Mouse (Mus musculus) neural tube, embryonic 11.5 days (tissue): ENCODE data around the gene Hnf1b. TPM values are rescaled to one million over a fixed set of nuclear protein-coding genes. Genes with fewer than 3 reads are reported as not detected.

Experiments
- ATAC-seq: fragments of 200-750 bp; cut with Nextera tagmentation; 2 replicates; pipeline ENCODE4 v1.8.0; 2017; ENCODE audit warnings: moderate number of reproducible peaks, mild to moderate bottlenecking, moderate TSS enrichment, moderate library complexity; ENCODE audit not compliant: insufficient read depth, low FRiP score, low TSS enrichment
- DNase-seq: peaks from one replicate; pipeline ENCODE4 v3.0.0-alpha.2; 2015; ENCODE audit warnings: low spot score
- H3K27ac ChIP-seq: fragments of 300-500 bp; sonication (generic); 2 replicates; pipeline ENCODE4 v1.5.1; 2014; ENCODE audit warnings: low read depth, mild to moderate bottlenecking, low read length
- H3K27me3 ChIP-seq: fragments of 300-500 bp; sonication (generic); 2 replicates; pipeline ENCODE4 v1.6.1; 2014; ENCODE audit warnings: mild to moderate bottlenecking, low read length, mixed read lengths; ENCODE audit not compliant: control insufficient read depth, insufficient read depth
- H3K36me3 ChIP-seq: fragments of 300-500 bp; sonication (generic); 2 replicates; pipeline ENCODE4 v1.6.1; 2014; ENCODE audit warnings: mild to moderate bottlenecking, low read length, moderate library complexity, mixed read lengths; ENCODE audit not compliant: control insufficient read depth, insufficient read depth
- H3K4me1 ChIP-seq: fragments of 300-500 bp; sonication (generic); 2 replicates; pipeline ENCODE4 v1.6.1; 2014; ENCODE audit warnings: low read length, mixed read lengths; ENCODE audit not compliant: control insufficient read depth, insufficient read depth
- H3K4me2 ChIP-seq: fragments of 300-500 bp; sonication (generic); 2 replicates; pipeline ENCODE4 v1.6.1; 2014; ENCODE audit warnings: low read depth, mild to moderate bottlenecking, moderate library complexity
- H3K4me3 ChIP-seq: fragments of 300-500 bp; sonication (generic); 2 replicates; pipeline ENCODE4 v1.5.1; 2014; ENCODE audit warnings: low read depth, low read length
- H3K9ac ChIP-seq: fragments of 300-500 bp; sonication (generic); 2 replicates; pipeline ENCODE4 v1.6.1; 2014; ENCODE audit warnings: mild to moderate bottlenecking, low read length
- H3K9me3 ChIP-seq: fragments of 300-500 bp; sonication (generic); 2 replicates; pipeline ENCODE4 v1.6.1; 2016; ENCODE audit warnings: low read length; ENCODE audit not compliant: control insufficient read depth
- WGBS: fragments of 180-500 bp; shearing (Covaris S2); extraction: QIAGEN DNeasy Blood & Tissue Kit; methylation state at CpG from one replicate; pipeline ENCODE4 v1.1.7; 2014; 5-methylcytosine and 5-hydroxymethylcytosine counted together
- polyA plus RNA-seq: library from polyadenylated mRNA; unstranded; fragments of >200 nt; fragmentation: Nextera tagmentation; extraction: Ambion mirVana; gene quantifications from 2 replicates; pipeline ENCODE4 v1.2.1, GENCODE M21; 2014

Gene Hnf1b
- polyA plus RNA-seq, 1 experiment from 2014 or later, result 0.28 TPM

DNA sequence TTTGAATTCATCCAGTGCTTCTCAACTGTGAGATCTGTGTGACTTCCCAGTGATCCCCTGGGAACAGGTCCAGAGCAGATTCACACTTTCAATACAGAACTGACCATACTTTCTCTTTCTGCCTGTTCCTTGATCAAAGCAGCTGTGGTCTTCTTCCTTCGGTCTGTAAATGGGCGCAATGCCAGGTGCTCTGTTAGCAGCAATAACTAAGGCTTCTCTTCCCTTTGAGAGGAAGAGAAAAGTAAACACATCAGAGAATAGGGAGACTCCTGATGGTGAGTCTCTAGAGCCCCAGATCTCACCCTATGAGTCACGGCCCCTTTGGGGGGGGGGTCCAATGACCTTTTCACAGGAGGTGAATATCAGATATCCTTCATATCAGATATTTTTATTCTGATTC, 29.3 kb downstream of the Hnf1b start:
- Histone ChIP-seq H3K36me3 (no peaks in the 10 kb centered on the region), H3K4me2 (no peak overlapping the region), H3K4me3 (no peak overlapping the region), H3K27me3 (no peaks in the 10 kb centered on the region), H3K4me1 (no peaks in the 10 kb centered on the region), H3K9me3 (no peaks in the 10 kb centered on the region), H3K9ac (no peak overlapping the region), H3K27ac (no peak overlapping the region)
- ATAC-seq (no peak), DNase-seq (no peak)
- 82% methylated on average over 3 of the region's 3 CpGs for WGBS

DNA sequence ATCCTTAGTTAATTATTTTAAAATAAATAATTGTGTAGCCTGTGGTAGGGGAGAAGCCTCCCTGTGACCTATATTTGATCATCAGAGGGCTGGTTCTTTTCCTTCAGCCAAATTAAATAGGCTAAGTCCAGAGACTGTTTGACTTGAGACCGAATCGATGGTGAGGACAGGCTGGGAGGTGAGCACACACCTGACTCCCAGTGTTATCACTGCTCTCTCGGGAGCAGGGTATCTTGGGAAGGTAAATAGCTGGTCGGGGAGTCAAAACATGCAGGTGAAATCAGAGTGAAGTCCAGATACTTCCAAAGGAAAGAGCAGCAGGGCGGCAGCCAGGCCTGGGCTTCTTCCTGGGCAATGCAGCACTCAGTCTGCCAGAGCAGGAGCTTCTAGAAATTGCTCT, 31.6 kb downstream of the Hnf1b start:
- 82% methylated on average over 5 of the region's 5 CpGs for WGBS
- H3K27ac ChIP-seq, result no peak overlapping the region
- ATAC-seq (no peak), DNase-seq (no peak)
- no peaks in the 10 kb centered on the region for H3K4me1 ChIP-seq
- H3K27me3 ChIP-seq, result no peaks in the 10 kb centered on the region
- no peak overlapping the region for H3K4me2 ChIP-seq
- H3K9ac ChIP-seq, result no peak overlapping the region
- H3K36me3 ChIP-seq, result no peaks in the 10 kb centered on the region
- H3K4me3 ChIP-seq, result no peak overlapping the region
- no peaks in the 10 kb centered on the region for H3K9me3 ChIP-seq

GRCm38 (mm10) chr11:83882552-83882951, 32.7 kb downstream of the Hnf1b start:
- no peak overlapping the region for H3K4me2 ChIP-seq
- ATAC-seq, result no peak
- no peak overlapping the region for H3K4me3 ChIP-seq
- no peaks in the 10 kb centered on the region for H3K4me1 ChIP-seq
- 35% methylated on average over 6 of the region's 6 CpGs for WGBS
- no peaks in the 10 kb centered on the region for H3K36me3 ChIP-seq
- no peaks in the 10 kb centered on the region for H3K9me3 ChIP-seq
- H3K27me3 ChIP-seq, result no peaks in the 10 kb centered on the region
- no peak for DNase-seq
- no peak overlapping the region for H3K9ac ChIP-seq
- H3K27ac ChIP-seq, result no peak overlapping the region

GRCm38 (mm10) chr11:83883074-83883473, 33.2 kb downstream of the Hnf1b start:
- Histone ChIP-seq H3K9me3 (no peaks in the 10 kb centered on the region), H3K27me3 (no peaks in the 10 kb centered on the region), H3K4me2 (no peak overlapping the region), H3K36me3 (no peaks in the 10 kb centered on the region), H3K4me3 (no peak overlapping the region), H3K9ac (no peak overlapping the region), H3K4me1 (no peaks in the 10 kb centered on the region), H3K27ac (no peak overlapping the region)
- DNase-seq (no peak), ATAC-seq (no peak)
- 58% methylated on average over 6 of the region's 6 CpGs for WGBS

DNA sequence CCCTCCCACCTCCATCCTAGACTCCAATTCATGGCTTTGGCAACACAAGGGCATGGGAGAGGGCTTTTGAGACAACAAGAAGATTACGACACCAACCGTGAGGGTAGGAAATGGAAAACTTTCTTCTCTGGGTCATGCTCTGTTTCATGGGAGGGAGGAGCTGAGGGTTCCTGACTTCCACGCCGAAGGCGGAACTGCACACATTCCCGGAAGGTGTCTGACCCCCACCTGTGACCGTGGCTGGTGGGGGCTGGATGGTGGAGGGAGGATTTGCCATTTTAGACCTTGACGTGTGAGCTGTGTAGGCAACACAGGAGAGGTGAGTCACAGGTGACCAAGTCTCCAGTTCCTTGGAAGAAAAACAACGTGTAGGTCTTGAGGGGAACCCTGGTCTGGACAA, 33.9 kb downstream of the Hnf1b start:
- Histone ChIP-seq H3K4me3 (no peak overlapping the region), H3K27ac (no peak overlapping the region), H3K4me2 (no peak overlapping the region), H3K9me3 (no peaks in the 10 kb centered on the region), H3K36me3 (no peaks in the 10 kb centered on the region), H3K27me3 (no peaks in the 10 kb centered on the region), H3K9ac (no peak overlapping the region), H3K4me1 (no peaks in the 10 kb centered on the region)
- ATAC-seq (no peak), DNase-seq (no peak)
- 88% methylated on average over 9 of the region's 9 CpGs for WGBS

DNA sequence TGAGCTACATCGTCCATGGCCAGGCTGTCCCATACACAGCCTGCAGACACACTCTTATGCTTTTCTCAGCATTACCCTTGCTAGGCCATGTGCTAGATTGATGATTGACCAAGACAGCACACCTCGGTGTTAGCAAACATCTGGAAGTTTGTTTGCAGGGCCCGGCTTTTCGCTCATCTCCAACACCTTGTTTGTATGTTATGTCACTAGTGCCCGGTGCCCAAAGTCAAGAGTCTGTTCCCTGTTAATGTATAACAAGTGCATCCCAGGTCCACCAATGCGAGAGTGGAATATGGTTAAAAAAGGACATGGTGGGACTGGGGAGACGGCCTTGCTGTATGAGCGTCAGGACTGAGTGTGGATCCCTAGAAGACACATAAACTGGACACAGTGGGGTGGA, 35.3 kb downstream of the Hnf1b start:
- Histone ChIP-seq H3K9ac (no peak overlapping the region), H3K9me3 (no peaks in the 10 kb centered on the region), H3K27me3 (no peaks in the 10 kb centered on the region), H3K4me2 (no peak overlapping the region), H3K36me3 (no peaks in the 10 kb centered on the region), H3K4me3 (no peak overlapping the region), H3K27ac (no peak overlapping the region), H3K4me1 (no peaks in the 10 kb centered on the region)
- 92% methylated on average over 8 of the region's 8 CpGs for WGBS
- ATAC-seq (no peak), DNase-seq (no peak)

GRCm38 (mm10) chr11:83886746-83887145, 36.9 kb downstream of the Hnf1b start:
- no peak overlapping the region for H3K4me2 ChIP-seq
- H3K9ac ChIP-seq, result no peak overlapping the region
- no peaks in the 10 kb centered on the region for H3K27me3 ChIP-seq
- ATAC-seq (no peak), DNase-seq (no peak)
- no peak overlapping the region for H3K27ac ChIP-seq
- H3K36me3 ChIP-seq, result no peaks in the 10 kb centered on the region
- H3K4me3 ChIP-seq, result no peak overlapping the region
- no peaks in the 10 kb centered on the region for H3K4me1 ChIP-seq
- no peaks in the 10 kb centered on the region for H3K9me3 ChIP-seq
- 86% methylated on average over 3 of the region's 3 CpGs for WGBS

GRCm38 (mm10) chr11:83891366-83891765, 41.5 kb downstream of the Hnf1b start:
- Histone ChIP-seq H3K4me1 (no peaks in the 10 kb centered on the region), H3K27ac (no peak overlapping the region), H3K36me3 (no peaks in the 10 kb centered on the region), H3K4me3 (no peak overlapping the region), H3K4me2 (no peak overlapping the region), H3K27me3 (no peaks in the 10 kb centered on the region), H3K9me3 (no peaks in the 10 kb centered on the region), H3K9ac (no peak overlapping the region)
- ATAC-seq (no peak), DNase-seq (no peak)
- 76% methylated on average over 6 of the region's 6 CpGs for WGBS

DNA sequence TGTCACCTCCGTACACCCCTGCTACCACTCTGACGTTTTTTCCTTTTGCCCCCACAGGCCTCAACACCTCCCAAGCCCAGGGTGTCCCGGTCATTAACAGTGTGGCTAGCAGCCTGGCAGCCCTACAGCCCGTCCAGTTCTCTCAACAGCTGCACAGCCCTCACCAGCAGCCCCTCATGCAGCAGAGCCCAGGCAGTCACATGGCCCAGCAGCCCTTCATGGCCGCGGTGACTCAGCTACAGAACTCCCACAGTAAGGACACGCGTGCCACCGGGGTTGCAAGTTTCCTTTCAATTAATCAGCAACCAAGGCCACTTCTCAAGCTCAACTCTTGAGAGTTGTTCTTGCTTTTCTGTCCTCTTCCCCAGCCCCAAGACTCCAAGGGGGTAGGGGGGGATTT, 43.5 kb downstream of the Hnf1b start:
- H3K36me3 ChIP-seq, result no peaks in the 10 kb centered on the region
- no peaks in the 10 kb centered on the region for H3K27me3 ChIP-seq
- 77% methylated on average over 9 of the region's 9 CpGs for whole genome bisulfite sequencing
- H3K4me2 ChIP-seq, result no peak overlapping the region
- no peaks in the 10 kb centered on the region for H3K4me1 ChIP-seq
- H3K4me3 ChIP-seq, result no peak overlapping the region
- DNase-seq, result no peak
- no peak overlapping the region for H3K27ac ChIP-seq
- no peak for ATAC-seq
- no peaks in the 10 kb centered on the region for H3K9me3 ChIP-seq
- H3K9ac ChIP-seq, result no peak overlapping the region
